Mouse (Mus musculus) ES-Bruce4 (cell line): ENCODE data around the gene Smyd2. TPM values are rescaled to one million over a fixed set of nuclear protein-coding genes. Genes with fewer than 3 reads are reported as not detected.

Source experiments
- H3K27ac ChIP-seq: 2 replicates; pipeline ENCODE4 v1.5.1; 2012; ENCODE audit warnings: low read length, inconsistent platforms; ENCODE audit not compliant: insufficient read depth
- H3K27me3 ChIP-seq: 2 replicates; pipeline ENCODE4 v1.6.1; 2012; ENCODE audit warnings: mild to moderate bottlenecking, low read length, inconsistent platforms; ENCODE audit not compliant: control insufficient read depth, poor library complexity, insufficient read depth, severe bottlenecking
- H3K36me3 ChIP-seq: 2 replicates; pipeline ENCODE4 v1.6.1; 2012; ENCODE audit warnings: inconsistent platforms, mild to moderate bottlenecking, low read length, moderate library complexity; ENCODE audit not compliant: control insufficient read depth, poor library complexity, insufficient read depth, severe bottlenecking
- H3K4me1 ChIP-seq: one replicate; pipeline ENCODE4 v1.8.1; 2011; ENCODE audit warnings: low read length; ENCODE audit not compliant: control insufficient read depth, insufficient read depth
- H3K4me3 ChIP-seq: 2 replicates; pipeline ENCODE4 v1.5.1; 2011; ENCODE audit warnings: low read depth, mild to moderate bottlenecking, low read length
- H3K9ac ChIP-seq: 2 replicates; pipeline ENCODE4 v1.6.1; 2012; ENCODE audit warnings: low read depth, mild to moderate bottlenecking, inconsistent platforms; ENCODE audit not compliant: poor library complexity, severe bottlenecking
- H3K9me3 ChIP-seq: replicated peaks from 2 replicates; pipeline ENCODE4 v1.6.1; 2012; ENCODE audit warnings: mild to moderate bottlenecking, low read length, inconsistent platforms; ENCODE audit not compliant: control insufficient read depth, poor library complexity, insufficient read depth, severe bottlenecking
- CTCF ChIP-seq: IDR thresholded peaks from one replicate; pipeline ENCODE4 v1.8.1; 2011; ENCODE audit warnings: low read depth, low read length
- EP300 ChIP-seq: IDR thresholded peaks from 2 replicates; pipeline ENCODE4 v1.6.1; 2011; ENCODE audit warnings: low read depth, low read length; ENCODE audit not compliant: insufficient read depth
- POLR2A ChIP-seq: IDR thresholded peaks from one replicate; pipeline ENCODE4 v1.8.1; 2011; ENCODE audit warnings: low read length; ENCODE audit not compliant: insufficient read depth
- polyA plus RNA-seq: library from polyadenylated mRNA; stranded (reverse); fragments of >200 nt; gene quantifications from 2 replicates; pipeline ENCODE4 v1.2.4, GENCODE M21; 2011; ENCODE audit warnings: low read depth; ENCODE audit not compliant: missing spikeins, insufficient read depth, insufficient read length

Smyd2 gene
- polyA plus RNA-seq, 1 experiment = 34.8 TPM

DNA sequence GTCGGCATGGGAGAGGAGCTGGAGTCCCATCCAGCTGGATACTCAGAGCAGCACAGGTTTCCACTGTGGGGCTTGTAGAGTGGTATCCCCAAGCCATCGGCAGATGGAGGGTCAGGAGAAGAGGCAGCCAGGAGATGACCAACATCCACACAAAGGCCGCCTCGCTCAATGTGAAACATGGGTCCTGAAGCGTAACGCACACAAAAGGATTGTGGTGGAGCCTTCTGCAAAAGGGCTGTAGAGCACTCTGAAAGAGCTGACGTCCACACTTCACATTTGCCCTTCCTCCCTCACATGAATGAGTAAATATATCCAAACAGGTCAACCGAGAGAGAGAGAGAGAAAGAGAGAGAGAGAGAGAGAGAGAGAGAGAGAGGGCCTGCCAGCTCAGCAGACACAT lies 25.2 kb upstream of the Smyd2 start:
- Histone ChIP-seq H3K36me3 (no peaks in the 10 kb centered on the region), H3K4me3 (no peak overlapping the region), H3K9me3 (no peaks in the 10 kb centered on the region), H3K27ac (no peak overlapping the region), H3K9ac (no peak overlapping the region), H3K27me3 (no peaks in the 10 kb centered on the region), H3K4me1 (no peaks in the 10 kb centered on the region)
- TF ChIP-seq POLR2A = no peak
- TF ChIP-seq CTCF = no peak
- no peak for TF ChIP-seq EP300

DNA sequence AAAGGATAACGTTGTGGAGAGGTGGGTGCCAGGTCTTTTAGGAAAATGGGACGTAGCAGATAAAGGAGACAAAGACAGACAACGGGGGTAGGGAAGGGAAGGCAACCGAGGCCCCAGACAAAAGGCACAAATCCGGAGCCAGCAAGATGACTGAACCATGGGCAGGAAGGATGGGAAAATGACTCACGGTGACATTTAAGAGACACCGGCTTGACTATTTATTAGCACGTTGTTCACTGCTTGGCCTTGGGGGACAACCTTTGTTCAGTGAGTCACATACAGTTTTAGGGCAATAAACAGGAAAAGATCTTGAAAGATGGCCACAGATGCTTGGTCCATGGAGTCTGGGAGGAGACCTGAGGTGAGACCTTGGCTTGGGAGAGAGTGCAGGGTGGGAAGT lies 24.0 kb upstream of the Smyd2 start:
- no peaks in the 10 kb centered on the region for H3K9me3 ChIP-seq
- H3K4me1 ChIP-seq = no peaks in the 10 kb centered on the region
- no peaks in the 10 kb centered on the region for H3K36me3 ChIP-seq
- no peak overlapping the region for H3K4me3 ChIP-seq
- no peak overlapping the region for H3K27ac ChIP-seq
- H3K27me3 ChIP-seq = no peaks in the 10 kb centered on the region
- TF ChIP-seq EP300 (no peak), CTCF (no peak), POLR2A (no peak)
- no peak overlapping the region for H3K9ac ChIP-seq

DNA sequence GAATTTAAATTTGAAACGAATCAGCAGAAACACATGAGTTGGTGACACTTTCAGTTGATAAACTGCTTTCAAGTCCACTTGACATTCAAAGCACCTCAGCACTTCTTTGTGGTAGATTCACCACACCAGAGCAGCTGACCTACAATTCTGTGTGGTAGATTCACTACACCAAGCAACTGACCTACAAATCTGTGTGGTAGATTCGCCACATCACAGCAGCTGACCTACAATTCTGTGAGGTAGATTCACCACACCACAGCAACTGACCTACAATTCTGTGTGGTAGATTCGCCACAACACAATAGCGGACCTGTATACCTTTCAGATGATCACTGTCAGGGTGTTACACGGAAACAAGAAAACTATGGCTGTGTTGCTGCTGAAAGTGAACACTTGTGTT lies 19.6 kb upstream of the Smyd2 start:
- H3K36me3 ChIP-seq = no peaks in the 10 kb centered on the region
- no peaks in the 10 kb centered on the region for H3K27me3 ChIP-seq
- no peak overlapping the region for H3K4me3 ChIP-seq
- H3K4me1 ChIP-seq = no peaks in the 10 kb centered on the region
- no peak overlapping the region for H3K9ac ChIP-seq
- no peak overlapping the region for H3K27ac ChIP-seq
- no peak for TF ChIP-seq POLR2A
- TF ChIP-seq CTCF = no peak
- TF ChIP-seq EP300 = no peak
- no peaks in the 10 kb centered on the region for H3K9me3 ChIP-seq

DNA sequence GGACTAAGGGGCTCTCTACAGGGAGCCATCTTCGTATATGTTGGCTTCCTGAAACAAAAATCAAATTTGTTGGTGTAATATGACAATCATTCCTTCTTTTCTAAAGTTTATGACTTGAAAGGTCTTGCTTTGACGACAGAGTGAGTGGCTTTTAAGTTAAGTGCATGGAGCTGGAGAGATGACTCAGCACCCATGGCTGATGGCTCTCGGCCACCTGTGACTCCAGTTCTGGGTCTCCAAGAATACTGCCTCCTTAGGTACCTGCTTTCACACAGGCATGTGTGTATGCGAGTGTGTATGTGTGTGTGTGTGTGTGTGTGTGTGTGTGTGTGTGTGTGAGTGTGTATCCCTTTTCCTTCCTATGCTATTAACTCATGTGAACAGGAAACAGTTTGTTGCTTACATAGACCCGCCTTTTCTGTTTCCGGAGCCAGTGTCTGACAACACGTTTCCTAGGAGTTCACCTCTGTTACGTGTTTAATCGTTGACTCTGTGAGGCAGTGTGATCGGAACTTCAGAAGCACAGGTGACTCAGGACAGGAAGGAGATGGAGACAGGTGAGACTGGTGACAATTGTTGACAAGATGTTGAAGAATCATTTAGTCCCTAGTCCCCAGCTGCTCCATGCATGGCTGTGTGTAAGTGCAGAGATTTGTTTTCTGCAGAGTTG lies 14.4 kb upstream of the Smyd2 start:
- TF ChIP-seq EP300 (no peak), POLR2A (no peak), CTCF (no peak)
- Histone ChIP-seq H3K27ac (no peak overlapping the region), H3K36me3 (no peaks in the 10 kb centered on the region)

DNA sequence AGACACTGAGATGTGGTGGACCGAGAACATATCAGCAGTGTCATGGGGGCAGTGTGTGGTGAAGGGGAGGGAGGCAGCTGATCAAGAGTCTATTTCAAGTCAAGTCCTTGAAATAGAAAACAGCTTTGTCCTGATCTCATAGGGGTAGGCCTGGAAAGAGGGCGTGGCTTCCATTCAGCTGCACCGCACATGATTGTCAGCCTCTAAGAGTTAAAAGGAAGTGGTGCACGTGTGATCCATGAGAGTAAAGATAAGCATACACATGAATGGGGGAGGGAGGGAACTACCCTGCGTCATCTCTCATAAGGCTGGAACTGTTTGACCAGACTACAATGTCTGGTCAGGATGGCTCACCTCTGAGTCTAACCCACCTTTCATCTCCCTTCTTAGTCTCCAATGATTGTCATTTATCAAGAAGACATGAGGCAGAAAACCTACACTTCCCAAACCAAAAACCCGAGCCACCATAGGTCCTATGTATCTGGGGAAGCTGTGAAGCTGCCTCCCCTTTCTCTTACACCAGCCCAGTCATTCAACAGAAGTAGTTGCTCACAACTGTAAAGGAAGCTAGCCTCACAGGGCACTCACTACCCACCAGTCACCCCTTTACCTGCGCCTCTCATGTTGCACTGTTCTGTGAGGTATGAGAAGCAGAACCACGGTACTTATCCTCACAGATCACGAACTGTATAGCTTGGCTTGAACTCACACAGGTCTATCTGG lies 11.5 kb upstream of the Smyd2 start:
- Histone ChIP-seq H3K27me3 (no peaks in the 10 kb centered on the region), H3K4me1 (no peaks in the 10 kb centered on the region), H3K36me3 (no peaks in the 10 kb centered on the region), H3K27ac (no peak overlapping the region), H3K9me3 (no peaks in the 10 kb centered on the region), H3K4me3 (no peak overlapping the region), H3K9ac (no peak overlapping the region)
- TF ChIP-seq POLR2A (no peak), CTCF (no peak), EP300 (no peak)

More for the DNA sequence above, 14.4 kb upstream of the Smyd2 start:
- Histone ChIP-seq H3K9ac (no peak overlapping the region), H3K4me1 (no peaks in the 10 kb centered on the region), H3K27me3 (no peaks in the 10 kb centered on the region), H3K4me3 (no peak overlapping the region), H3K9me3 (no peaks in the 10 kb centered on the region)

DNA sequence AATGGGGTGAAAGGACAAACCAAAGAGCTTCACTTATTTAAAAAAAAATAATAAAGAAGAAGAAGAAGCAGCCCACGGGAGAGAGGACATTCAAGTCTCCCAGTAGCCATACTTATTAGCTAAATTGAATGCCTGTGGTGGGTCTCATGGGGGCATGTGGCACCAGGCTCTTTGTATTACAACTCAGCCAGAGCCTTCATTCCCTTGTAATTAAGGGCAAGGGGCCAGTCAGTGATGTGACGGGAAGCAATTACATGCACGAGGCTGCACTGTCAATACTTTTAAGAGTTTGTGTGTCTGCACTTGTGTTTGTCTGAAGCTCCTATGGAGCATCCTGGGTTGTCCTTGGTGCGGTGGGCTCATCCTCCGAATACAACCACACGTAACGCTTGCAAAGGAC lies 10.8 kb upstream of the Smyd2 start:
- H3K27me3 ChIP-seq = no peaks in the 10 kb centered on the region
- no peaks in the 10 kb centered on the region for H3K9me3 ChIP-seq
- no peaks in the 10 kb centered on the region for H3K36me3 ChIP-seq
- no peak overlapping the region for H3K27ac ChIP-seq
- H3K4me3 ChIP-seq = no peak overlapping the region
- no peak for TF ChIP-seq EP300
- no peak for TF ChIP-seq POLR2A
- no peak for TF ChIP-seq CTCF
- no peak overlapping the region for H3K9ac ChIP-seq
- H3K4me1 ChIP-seq = no peaks in the 10 kb centered on the region
